Mouse (Mus musculus) WW6 (cell line): ENCODE measurements at regions not wholly inside any gene's neighbourhood (a gene's known extent, or its start where the extent isn't known, plus 50 kb on each side); places are given as distances from the start of the nearest gene placed in this dataset.
"Not testable (repeated sequence)": the region's sequence is repeated elsewhere in the genome, so short reads cannot be mapped to it uniquely, and the experiment has no call there.

Source experiments
- DNase-seq: peaks from one replicate; pipeline ENCODE4 v3.0.0-alpha.2; 2013; ENCODE audit warnings: low read depth, low spot score

GRCm38 (mm10) chr10:46072550-46073470 is 495.2 kb downstream of the Hace1 start:
- no peak for DNase-seq

GRCm38 (mm10) chr10:46087766-46088165 is 510.1 kb downstream of the Hace1 start:
- no peak for DNase-seq

- no peak for DNase-seq
Observed at GRCm38 (mm10) chr10:46100837-46101236, 523.2 kb downstream of the Hace1 start.

GRCm38 (mm10) chr10:46108810-46109209 is 531.2 kb downstream of the Hace1 start:
- DNase-seq, result no peak

GRCm38 (mm10) chr10:46114631-46115130 is 537.1 kb downstream of the Hace1 start:
- no peak for DNase-seq

GRCm38 (mm10) chr10:46122409-46122808 is 544.8 kb downstream of the Hace1 start:
- DNase-seq, result not testable (repeated sequence)

- DNase-seq, result no peak
Observed at GRCm38 (mm10) chr10:46123795-46124194, 546.2 kb downstream of the Hace1 start.

- DNase-seq, result no peak
Observed at GRCm38 (mm10) chr10:46135120-46135748, 557.6 kb downstream of the Hace1 start.

- DNase-seq, result no peak
Observed at GRCm38 (mm10) chr10:46174035-46174434, 596.4 kb downstream of the Hace1 start.

GRCm38 (mm10) chr10:46185763-46186458 is 608.3 kb downstream of the Hace1 start:
- no peak for DNase-seq

- no peak for DNase-seq
Observed at GRCm38 (mm10) chr10:46194143-46194542, 616.5 kb downstream of the Hace1 start.

- no peak for DNase-seq
Observed at GRCm38 (mm10) chr10:46226837-46227402, 649.3 kb downstream of the Hace1 start.

GRCm38 (mm10) chr10:46229608-46230007 is 652.0 kb downstream of the Hace1 start:
- no peak for DNase-seq

GRCm38 (mm10) chr10:46235581-46235980 is 658.0 kb downstream of the Hace1 start:
- no peak for DNase-seq

- DNase-seq, result no peak
Observed at GRCm38 (mm10) chr10:46255575-46255974, 677.9 kb downstream of the Hace1 start.

GRCm38 (mm10) chr10:46269710-46270109 is 692.1 kb downstream of the Hace1 start:
- DNase-seq, result no peak

GRCm38 (mm10) chr10:46273846-46274245 is 696.2 kb downstream of the Hace1 start:
- DNase-seq, result no peak

- no peak for DNase-seq
Observed at GRCm38 (mm10) chr10:46294290-46294689, 716.7 kb downstream of the Hace1 start.

- no peak for DNase-seq
Observed at GRCm38 (mm10) chr10:46298352-46298751, 720.7 kb downstream of the Hace1 start.

- no peak for DNase-seq
Observed at GRCm38 (mm10) chr10:46299521-46299920, 721.9 kb downstream of the Hace1 start.

- DNase-seq, result no peak
Observed at GRCm38 (mm10) chr10:46320328-46321038, 742.9 kb downstream of the Hace1 start.
